Mouse (Mus musculus) left cerebral cortex, adult 8-10 months (tissue): ENCODE data around the gene Ttyh1. TPM values are rescaled to one million over a fixed set of nuclear protein-coding genes. Genes with fewer than 3 reads are reported as not detected.

ENCODE experiments used
- DNase-seq, 2 experiments: peaks; one replicate each; pipeline ENCODE4 v3.0.0; 2022; ENCODE audit warnings: low spot score in 2 of 2
- total RNA-seq, 4 experiments: library from RNA; stranded (reverse); gene quantifications; 2 replicates each; pipeline ENCODE4 v1.2.4; 2022

Ttyh1 gene
- total RNA-seq, result 100 to 1,000 TPM; 584 to 624 (median 589) TPM

DNA sequence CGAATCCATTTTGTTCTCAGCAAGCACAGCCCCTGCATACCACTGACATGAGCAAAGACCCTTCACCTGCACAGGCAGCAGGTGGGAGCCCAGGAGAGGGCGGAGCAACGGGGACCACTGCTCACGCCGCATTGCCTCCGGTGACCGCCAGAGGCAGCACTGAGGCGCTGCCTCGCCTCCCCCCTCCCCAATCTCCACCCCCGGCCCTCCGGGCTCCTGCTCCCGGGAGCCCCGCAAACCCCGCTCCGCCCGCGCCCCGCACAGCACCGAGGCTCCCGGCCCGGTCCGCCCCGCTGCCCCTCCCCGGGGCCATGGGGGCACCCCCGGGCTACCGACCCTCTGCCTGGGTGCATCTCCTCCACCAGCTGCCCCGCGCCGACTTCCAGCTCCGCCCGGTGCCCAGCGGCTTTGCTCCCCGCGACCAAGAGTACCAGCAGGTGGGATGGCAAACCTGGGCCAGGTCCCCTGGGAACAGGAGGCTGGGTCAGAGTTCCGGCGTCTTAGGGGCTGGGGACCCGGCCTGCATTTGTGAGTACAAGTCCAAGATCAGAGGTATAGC lies at the start of gene Ttyh1:
TSS of gene Ttyh1 (plus strand) at position 65 of the 559 bp plus-strand sequence.
- peak in 1 of 2 experiments; percentile 57 for DNase-seq

DNA sequence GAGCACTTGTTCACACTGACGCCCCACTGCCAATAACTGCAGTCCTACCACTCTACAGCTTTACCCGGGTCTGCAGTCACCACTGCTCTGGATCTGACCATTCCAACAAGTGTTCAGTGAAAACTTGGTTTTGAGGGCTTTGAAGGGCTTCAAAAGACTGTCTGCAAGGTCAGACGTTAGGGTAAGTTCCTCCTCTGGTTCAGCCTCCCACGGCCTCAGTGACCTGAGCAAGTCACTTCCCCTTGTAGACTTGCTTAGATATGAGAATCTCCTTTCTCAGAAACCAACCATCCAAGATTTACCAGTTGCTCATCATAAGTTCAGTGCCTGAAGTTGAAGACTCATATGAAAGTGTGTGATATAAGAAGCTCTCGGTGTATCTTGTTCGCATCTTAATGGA lies 48.1 kb upstream of the Ttyh1 start:
- DNase-seq, result no peak

DNA sequence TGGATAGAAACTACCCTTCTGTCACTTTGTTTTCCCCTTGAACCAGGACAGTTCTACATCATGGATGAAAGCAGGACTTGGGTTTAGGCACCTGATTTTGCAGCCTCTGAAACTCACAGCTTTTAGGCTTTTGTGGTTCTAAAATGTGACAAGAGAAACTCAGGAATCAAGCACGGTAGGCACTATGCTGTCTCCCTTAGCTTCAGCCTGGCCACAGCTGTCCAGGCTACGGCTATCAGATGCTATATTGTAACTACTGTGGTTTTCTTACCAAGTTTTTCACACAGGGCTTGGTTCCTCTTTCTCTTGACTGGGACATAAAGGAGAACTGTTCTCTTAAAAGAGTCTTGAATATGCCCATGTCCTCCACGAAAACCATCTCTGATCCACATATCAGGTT lies 46.1 kb upstream of the Ttyh1 start:
- DNase-seq, result no peak

DNA sequence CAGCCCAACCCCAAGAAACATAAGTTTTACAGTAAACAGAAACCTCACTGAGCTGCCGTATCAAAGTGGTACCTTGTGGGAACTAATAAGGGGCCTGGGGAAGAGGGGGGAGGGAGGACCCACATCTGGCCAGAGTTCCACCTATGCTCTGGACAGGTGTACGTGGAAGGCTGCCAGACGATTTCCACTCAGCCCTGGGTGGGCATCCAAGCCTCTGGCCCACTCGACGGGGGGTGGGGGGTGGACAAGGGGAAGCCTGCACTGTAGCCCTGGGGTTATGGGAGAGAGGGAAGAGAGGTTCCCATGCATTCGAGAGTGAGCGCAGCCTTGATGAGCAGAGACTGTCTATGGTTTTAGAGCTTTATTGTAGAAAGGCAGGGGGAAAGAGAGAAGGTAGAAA lies 39.7 kb upstream of the Ttyh1 start:
- no peak for DNase-seq

DNA sequence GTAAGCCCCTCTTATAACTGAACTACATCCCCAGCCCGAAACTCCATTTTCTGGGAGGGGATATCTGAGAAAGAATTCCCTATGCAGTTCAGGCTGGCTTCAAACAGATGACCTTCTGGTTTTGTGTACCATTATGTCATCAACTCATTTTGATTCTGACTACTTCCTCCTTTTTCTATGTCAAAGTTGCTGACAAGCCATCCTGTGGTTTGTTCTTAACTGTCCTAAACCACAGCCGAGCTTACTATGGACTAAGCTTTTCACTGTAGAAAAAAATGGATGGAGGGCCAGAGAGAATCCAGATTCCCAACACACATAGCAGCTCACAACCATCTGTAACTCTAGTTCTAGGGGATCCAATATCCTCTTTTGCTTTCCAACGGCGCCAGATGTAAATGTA lies 38.7 kb upstream of the Ttyh1 start:
- DNase-seq, result no peak

DNA sequence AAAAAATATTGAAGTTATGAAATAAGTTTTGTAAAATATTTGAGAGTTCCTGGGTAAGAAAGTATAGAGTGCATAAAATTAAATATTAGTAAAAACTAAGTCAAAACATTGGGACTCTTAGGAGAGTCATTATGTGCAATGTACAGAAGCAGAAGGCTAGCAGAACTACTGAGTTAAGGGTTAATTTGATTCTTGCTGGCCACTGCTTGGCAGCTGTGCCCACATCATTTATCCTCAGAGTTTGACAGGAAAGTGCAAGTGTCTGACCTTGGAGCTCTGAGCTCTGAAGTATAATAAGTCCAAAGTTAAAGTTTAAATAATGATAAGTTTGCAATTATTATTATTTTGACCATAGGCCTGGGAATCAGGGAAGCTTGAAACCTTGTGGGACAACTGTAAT lies 37.5 kb upstream of the Ttyh1 start:
- no peak for DNase-seq

DNA sequence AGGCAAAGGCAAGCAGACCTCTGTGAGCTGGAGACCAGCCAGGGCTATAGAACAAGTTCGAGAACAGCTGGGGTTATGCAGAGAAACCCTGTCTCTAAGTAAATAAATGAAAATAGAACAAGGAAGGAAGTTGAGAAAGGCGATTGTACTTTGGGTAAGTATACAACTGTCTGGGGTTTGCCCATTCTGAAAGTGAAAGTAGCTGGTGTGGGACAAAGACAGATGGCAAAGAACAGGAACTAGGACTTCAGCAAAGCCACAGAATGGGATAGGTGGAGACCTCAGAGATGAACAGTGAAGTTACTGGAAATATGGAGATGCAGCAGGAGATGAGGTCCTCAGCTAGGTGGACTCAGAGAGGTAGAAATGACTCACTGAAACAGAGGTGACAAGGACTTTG lies 36.4 kb upstream of the Ttyh1 start:
- no peak for DNase-seq

DNA sequence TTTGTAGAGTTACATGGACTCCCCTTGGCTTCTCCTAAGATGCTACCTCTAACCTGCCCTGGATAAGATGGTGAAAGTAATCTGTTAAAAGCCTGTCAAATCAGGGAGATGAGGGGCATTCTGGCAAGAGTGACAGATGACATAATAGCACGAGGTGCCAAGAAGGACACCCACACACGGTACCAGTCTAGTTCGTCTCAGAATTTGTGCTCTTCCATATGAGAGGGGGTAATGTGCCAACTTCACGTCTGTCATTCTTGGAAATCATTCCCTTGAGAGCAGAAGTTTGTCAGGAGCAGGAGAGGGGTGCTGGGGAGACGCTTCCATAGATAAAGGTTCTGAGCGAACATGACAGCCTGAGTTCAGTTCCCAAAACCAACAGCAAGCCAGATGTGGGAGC lies 35.0 kb upstream of the Ttyh1 start:
- DNase-seq, result no peak

DNA sequence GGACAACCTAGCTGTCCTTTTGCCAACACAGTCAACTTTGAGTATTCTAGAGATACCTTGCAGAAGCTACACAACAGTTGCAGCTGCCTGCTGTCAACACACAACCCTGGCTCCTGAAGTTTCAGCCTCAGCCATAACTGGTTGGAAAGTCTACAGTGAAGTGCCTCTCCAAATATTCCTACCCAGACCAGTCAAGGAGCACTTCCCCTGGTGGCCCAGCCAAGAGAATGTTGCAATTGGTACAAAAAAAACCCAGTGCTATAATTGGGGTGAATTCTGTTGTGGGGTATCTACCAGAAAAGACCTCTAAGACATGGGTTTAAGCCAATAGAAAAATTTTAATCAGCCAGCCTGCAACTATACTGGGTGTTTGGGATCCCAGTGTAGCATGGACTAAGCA lies 33.6 kb upstream of the Ttyh1 start:
- no peak for DNase-seq

DNA sequence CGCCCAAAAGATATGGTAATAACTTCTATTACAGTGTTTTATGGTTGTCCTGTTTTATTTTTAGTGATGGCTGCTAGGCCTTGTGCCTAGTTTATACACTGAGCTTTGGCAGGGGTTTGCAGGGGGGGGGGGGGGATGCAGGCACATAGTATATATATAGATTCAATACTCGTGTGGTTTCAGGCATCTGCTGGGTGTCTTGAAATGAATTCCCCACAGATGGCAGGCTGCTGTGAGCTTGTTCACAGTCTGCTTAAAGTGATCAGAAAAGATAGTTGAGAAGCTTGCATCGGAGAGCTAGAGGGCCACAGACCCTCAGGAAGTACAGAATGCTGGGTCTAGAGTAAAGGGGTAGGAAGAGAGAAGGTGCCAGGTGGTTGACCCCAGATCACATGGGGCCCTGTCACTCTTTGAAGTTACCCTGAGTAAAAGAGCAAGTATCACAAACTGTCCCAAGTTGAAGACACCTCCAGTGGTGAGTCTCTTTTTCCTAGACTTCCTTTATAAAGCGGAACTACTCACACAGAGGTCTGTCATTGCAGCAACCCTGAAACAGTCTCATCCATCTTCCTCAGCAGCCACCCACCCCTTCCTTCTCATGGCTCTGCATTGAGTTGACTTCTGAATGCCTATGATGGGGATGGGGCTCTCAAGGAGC lies 31.8 kb upstream of the Ttyh1 start:
- peak in 1 of 2 experiments; percentile 78 for DNase-seq

DNA sequence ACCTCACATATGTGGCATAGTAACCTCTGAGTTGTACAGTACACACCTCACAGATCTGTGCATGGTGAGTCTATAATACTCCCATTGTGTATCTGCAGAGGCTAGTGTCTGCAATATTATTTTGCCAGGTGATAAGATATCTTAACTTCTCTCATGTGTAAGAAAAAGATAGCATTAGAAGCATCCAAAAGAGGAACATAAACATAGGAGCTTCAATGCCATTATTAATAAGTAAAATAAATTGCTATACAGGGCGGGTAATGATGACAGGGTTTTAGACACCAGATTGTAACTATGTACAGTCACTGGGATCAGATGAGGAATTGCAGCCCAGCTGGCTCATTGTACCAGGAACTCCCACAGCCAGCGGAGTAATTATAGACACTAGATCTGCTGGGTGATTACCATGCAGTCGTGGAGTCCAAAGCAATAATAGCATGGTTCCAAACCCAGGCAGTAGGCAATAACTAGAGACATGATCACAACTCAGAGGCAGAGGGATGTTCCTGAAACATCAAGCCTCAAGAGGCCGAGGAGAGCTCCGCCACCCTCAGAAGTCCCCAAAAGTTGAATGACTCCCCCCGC lies 31.2 kb upstream of the Ttyh1 start:
- peak in 1 of 2 experiments; percentile 73 for DNase-seq

DNA sequence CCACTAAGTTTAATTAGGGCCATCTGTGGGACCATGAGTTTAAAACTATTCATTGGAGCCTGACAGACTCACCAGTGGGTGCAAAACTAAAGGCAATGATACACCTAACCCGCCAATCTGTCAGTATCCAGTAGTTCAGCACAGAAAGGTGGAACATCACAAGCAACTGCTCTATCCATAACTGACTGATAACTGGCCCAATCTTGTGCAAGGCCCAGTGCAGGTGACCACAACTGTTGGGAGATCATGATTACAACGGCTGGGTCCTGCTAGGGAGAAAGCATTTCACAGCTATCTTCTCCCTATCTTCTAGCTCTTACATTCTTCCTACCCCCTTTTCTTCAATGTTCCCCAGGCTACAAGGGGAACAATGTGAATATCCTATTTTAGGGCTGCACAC lies 30.5 kb upstream of the Ttyh1 start:
- DNase-seq, result no peak

DNA sequence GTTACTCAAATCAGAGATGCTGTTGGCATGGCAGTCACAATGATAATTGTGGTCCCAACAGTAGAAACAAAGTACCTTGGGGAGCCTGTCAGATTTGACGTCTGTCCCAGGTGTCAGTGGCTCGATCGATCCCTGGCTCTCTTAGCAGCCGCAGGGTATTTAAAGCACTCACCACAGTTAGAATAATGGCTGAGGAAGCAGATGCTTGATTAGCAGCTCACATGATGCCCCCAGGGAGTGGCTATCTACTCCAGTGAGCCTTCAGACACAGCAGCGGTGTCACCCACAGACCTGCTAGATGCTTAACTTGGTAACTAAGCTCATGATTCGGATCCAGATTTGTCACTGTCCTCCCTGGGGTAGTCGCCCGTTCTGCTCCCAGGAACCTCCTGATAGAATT lies 28.0 kb upstream of the Ttyh1 start:
- no peak for DNase-seq

DNA sequence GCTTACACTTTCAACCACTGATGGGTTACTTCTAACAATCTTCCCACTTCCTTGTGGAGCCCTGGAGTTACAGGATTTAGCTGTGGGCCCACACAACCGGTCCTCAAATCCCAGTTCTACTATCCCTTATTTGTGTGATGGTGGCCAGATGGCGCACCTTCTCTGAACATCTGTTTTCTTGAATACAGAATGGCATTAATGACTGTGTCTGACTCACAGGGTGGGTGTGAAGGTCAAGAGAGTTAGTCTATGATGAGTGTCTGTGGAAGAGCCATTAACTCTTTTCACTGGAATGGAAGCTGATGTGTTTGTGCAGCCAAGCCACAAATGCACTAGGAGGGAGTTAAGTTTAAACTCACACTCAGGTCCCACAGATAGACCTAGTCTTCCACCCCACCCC lies 20.9 kb upstream of the Ttyh1 start:
- DNase-seq, result no peak

DNA sequence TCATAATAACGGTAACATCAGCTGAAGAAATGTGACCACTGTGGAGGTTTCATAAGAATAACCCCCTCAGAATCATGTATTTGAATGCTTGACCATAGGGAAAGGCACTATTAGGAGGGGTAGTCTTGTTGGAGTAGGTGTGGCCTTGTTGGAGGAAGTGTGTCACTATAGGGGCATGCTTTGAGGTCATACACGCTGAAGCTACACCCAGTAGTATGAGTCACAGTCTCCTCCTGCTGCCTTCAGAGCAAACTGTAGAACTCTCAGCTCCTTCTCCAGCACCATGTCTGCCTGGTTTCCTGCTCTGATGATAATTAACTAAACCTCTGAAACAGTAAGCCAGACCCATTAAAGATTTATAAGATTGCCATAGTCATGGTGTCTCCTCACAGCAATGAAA lies 20.4 kb upstream of the Ttyh1 start:
- DNase-seq, result no peak

DNA sequence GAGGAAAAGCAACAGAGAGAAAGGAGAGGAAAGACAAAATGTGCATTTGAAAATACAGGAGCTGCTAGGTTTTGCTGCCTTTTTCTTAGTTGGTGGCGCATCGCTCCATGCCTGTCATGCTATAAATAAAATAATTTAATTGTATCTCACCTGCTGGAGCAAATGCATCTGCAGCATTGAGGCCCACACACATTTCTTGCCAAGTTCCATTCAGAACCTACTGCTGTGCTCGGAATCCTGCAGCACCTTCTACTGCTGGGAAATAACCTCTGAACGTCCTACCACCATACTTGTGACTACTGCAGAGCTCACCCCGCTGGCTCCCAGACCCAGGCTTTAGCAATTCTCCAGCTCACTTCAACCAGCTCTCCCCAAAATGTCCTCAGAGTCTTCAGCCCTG lies 18.1 kb upstream of the Ttyh1 start:
- no peak for DNase-seq

DNA sequence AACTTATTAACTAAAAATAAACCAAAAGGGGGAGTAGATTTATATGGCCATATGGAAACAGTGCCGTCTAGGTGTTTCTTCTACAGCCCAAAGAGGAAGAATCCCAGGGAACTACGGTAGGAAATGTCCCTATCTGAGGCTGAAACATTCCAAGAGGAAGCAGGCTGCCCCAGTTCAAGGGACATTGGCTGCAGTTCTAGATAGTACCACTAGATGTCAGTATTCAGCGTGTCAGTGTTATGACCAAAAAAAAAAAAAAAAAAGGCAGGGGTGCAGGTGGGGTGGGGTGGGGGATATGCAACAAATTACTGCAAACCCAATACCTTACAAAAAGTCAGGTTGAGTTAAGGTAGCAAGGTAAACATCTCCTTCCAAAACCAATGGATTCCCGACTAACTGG lies 15.8 kb upstream of the Ttyh1 start:
- no peak for DNase-seq

DNA sequence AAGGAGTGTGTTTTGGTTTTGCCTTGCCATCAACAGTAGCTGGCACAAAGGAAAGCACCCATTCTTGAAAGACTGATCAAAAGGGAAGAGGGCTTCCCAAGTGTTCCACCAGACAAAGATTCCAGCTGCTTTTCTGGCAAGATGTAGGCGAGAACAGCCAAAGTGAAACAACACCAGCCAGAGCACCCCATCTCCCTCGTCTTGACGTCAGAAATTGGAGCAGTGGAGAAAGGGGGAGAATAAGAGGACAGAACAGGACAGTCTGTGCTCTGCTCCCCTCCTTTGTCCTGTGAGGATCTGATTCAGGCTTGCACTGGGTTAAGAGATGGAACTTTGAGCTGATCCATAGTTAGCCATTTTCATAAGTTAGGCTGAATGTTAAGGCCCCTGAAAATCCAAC lies 7.4 kb upstream of the Ttyh1 start:
- DNase-seq, result no peak

DNA sequence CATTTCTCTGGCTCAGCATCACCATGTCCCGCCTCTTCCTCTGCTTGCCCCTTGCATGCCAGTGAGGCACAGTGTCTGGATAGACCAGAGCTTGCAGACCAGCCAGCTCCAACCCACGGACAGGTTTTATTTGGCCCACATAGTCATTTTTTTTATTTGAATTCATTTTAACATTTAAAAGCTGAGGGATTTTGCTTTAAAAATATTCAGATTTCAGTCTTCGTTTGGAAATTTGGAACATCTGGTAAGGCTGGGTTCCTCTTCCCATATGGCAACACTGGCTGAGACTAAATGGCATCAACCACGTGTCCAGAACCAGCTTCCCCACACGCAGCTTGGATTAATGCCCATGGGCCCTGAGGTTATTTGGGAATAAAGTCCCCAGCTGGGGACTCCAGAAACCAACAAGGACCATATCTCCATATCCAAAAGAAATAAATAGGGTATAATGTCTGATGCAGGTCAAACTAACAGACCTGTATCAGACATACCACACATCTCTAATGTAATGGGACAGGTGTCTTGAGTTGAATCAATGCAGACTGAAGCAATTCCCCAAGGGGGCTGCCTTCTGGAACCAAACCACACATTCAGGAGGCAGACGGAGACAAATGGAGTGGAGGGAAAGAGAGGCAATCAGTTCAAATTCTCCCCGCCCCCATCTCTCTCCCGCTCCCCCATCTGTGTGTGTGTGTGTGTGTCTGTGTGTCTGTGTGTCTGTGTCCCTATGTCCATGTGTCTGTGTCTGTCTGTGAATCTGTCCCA lies 2.0 kb upstream of the Ttyh1 start:
- DNase-seq, result peak in 1 of 2 experiments; percentile 71

DNA sequence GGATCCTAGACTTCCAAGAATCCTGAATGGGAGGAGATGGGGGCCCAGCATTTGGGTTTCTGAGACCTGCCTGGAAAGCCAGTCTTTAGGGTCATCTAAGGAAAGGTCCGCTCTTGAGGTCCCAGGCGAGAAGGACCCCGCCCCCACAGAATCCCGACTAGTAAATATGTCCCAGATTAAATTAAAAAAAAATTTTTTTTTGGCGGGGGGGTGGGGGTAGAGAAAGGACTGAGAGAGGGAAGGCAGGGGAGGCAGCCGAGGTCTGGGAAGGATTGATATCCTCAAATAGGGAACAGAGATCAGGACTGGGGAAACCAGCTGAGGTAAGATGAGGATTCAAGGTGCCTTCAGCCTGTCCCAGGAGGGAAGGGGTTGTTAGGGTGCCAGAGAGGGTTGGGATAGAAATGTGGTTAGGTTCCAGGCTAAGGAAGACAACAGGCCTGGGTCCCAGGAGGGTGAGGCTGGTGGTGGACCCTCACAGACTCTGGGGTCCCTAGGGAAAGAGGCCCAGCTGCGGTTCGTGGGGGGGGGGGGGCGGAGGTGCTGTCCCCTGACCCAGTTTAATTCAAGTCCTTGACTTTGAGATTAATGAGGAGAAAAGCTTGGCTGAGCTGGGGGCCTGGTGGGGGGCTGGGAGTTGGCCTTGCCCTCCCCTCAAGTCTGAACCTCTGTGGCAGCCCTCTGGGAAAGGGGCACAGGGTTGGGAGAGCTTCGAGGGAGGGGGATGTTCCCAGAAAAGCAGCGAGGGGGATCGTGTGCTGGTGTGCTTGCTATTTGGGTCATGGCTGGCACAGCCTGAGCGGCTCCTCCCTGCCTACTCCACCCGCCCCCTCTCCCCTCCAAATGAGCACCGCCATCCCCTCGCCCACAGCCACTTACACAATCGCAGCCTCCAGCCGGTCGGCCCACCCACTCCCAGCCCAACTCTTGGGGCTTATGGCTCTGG lies 1.0 kb downstream of the Ttyh1 start:
- DNase-seq, result peak in 1 of 2 experiments; percentile 69

DNA sequence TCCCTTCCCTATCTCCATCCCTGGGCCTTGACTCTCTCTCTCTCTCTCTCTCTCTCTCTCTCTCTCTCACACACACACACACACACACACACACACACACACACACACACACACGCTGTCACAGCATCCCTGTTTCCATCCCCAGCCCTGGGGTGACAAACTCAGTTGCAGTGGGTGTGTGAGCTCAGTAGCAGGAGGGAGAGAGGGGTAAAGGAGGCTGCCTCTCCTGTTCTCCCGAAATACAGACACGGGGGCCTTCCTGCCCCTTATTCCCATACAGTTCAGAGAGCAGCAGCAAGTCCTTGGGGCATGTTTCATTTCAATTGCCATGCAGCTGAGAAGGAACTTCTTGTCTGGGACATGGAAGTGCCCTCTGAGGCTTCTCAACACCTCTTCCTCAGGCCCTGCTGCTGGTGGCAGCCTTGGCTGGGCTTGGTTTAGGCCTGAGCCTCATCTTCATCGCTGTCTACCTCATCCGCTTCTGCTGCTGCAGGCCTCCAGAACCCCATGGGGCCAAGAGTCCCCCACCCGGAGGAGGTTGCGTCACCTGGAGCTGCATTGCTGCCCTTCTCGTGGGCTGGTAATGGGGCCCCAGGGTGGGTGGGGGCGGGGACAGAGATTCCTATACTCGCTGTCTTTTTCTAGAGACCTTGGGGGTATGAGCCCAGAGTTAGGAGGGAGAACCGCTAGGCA lies 3.0 kb downstream of the Ttyh1 start:
- peak in 1 of 2 experiments; percentile 25 for DNase-seq
